Mouse (Mus musculus) neural tube, embryonic 10.5 days (tissue): ENCODE results near the gene Gripap1.
"Not testable (repeated sequence)": the region's sequence is repeated elsewhere in the genome, so short reads cannot be mapped to it uniquely, and the experiment has no call there.

Experiments
- DNase-seq: peaks from one replicate; pipeline ENCODE4 v3.0.0-alpha.2; 2017; ENCODE audit warnings: low spot score; ENCODE audit errors: extremely low spot score

The Gripap1 gene

DNA sequence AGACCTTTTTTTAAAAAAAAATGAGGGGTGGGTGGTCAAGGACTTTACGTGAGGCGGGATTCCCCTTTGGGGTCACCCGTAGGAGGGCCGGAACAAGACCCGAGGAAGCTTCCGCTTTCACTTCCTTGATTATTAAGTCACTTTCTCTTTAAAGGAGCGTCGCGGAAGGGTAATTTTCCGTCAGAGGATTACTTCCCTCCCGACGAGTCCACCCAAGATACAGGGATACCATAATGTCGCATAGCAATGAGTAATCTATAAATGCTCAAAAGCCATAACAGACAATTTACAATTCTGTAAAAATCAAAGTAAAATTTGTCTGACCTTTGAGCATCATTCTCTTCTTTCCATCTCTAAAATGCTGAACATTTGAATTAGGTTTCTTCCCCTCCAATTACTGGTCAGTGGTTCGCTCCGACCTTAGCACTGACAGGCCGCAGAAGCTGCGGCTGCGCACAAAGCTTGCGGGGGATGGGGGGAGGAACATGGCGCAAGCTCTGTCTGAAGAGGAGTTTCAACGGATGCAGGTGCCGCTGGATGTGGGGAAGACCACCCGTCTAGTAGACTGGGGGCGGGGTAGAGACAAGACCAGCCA, at the start of gene Gripap1:
TSS of gene Gripap1 (plus strand) at position 224 of the 595 bp plus-strand sequence.
- DNase-seq: peak; percentile 47

GRCm38 (mm10) chrX:7740082-7740819, 49.3 kb upstream of the Gripap1 start:
- no peak for DNase-seq

GRCm38 (mm10) chrX:7741103-7741502, 48.5 kb upstream of the Gripap1 start:
- DNase-seq: no peak

- DNase-seq: no peak
These were observed 46.1 kb upstream of the Gripap1 start for GRCm38 (mm10) chrX:7743470-7743869.

GRCm38 (mm10) chrX:7744940-7745339, 44.6 kb upstream of the Gripap1 start:
- DNase-seq: no peak

DNA sequence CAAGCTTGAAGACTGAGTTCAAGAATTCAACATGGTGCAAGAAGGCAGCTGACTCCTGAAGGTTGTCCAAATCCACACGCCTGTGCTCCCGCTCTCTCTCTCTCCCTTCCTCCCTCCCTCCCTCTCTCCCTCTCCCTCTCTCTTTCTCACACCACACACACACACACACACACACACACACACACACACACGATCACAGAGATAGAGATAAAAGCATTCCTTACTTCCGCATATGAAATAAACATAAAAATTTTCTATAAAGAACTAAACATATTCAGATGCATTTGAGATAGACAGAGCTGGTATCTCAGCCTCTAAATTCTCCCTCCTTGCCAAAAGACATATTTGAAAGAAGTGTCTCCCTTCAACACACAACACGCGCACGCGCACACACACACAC, 44.1 kb upstream of the Gripap1 start:
- DNase-seq: no peak

DNA sequence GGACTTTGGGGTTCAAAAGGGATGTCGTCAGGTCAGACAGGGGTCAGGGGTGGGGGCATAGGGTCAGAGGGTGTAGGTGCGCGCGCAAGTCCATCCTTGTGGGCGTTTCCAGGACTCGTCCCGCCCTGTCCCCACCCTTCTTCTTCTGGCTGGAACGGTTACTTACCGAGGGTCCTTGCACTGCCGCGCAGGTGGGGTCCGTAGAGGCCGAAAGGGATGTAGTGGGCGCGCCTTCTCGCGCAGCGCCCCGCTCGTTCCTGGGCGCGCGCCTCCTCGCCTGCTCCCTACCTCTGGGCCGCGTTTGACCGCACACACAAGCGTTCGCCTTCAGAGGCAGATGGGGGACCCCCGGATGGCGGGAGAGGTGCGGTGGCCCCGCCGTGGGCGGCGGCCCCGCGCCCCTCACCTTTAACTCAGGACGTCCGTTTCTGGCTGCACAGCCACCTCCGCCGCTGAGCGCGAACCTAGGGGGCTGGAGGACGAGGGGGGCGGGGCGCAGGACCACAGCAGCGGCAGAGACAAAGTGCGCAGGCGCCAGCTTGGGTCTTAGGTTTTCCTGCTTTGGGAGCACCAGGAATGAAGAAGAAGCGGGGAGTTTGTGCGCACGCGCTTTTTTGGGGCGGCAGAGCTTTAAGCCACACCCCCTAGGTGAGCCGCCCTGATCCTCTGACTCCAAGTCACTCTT, 39.0 kb upstream of the Gripap1 start, which contains the start of gene Ccdc120:
TSS of gene Ccdc120 (minus strand) at position 474 of the 685 bp plus-strand sequence.
- peak; percentile 77 for DNase-seq

DNA sequence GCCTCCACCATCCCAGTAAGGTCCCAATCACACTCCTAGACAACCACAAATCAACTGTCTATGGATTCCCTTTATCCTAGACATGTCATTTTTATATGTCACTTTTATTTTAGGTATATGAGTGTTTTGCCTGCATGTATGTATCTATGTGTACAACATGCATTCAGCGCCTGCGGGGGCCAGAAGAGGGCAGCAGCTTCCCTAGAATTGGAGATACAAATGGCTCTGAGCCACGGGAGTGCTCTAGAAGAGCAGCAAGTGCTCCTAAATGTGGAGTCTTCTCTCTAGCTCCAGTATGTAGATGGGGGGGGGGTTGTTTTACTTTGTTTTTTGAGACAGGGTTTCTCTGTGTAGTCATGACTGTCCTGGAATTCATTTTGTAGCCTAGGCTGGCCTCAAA, 35.9 kb upstream of the Gripap1 start:
- DNase-seq: not testable (repeated sequence)

- DNase-seq: peak; percentile 74
These were observed 27.2 kb upstream of the Gripap1 start, which contains the start of gene Tfe3 for GRCm38 (mm10) chrX:7762137-7762920. Gene Tfe3, plus strand, starts transcription at chrX:7762560.

DNA sequence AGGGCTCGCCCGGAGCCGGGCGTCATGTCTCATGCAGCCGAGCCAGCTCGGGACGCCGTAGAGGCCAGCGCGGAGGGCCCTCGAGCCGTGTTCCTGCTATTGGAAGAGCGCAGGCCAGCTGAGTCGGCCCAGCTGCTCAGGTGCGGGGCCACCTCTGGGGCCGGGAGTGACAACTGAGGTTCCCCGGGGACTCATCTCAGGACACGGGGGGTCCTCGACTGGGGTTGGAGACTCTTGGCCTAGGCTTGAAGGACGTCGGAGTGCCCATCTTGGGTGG, 26.7 kb upstream of the Gripap1 start:
- DNase-seq: no peak

GRCm38 (mm10) chrX:7763631-7764393, 25.8 kb upstream of the Gripap1 start:
- peak; percentile 27 for DNase-seq

DNA sequence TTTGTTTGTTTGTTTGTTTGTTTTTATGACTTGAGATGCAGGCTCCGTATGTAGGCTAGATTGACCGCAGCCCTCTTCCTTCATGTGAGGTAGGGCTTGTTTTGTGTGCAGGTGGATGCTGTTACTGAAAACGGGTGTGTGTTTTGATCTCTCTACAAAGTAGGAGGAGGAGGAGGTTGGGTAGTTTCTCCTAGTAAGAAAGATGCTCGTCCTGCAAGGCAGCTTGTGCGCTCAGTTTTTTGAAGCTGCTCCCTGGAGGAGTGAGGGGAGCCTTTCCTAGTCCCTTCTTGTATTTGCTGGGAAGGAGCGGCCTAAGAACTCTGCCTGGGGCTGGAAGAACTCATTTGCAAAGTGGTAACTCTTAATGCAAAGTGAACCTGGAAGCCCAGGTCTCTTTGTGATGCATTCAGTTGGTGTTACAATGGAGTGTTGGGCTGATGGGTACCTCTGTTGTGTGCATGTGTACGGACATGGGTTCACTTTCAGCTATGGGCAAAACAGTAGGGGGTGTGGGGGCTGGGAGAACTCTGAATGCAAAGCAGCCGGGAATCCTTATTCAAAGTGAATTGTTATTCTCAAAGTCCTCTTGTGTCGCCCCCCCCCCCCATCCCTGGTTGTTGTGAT, 24.8 kb upstream of the Gripap1 start:
- DNase-seq: no peak

- no peak for DNase-seq
These were observed 24.3 kb upstream of the Gripap1 start for GRCm38 (mm10) chrX:7765281-7765670.

DNA sequence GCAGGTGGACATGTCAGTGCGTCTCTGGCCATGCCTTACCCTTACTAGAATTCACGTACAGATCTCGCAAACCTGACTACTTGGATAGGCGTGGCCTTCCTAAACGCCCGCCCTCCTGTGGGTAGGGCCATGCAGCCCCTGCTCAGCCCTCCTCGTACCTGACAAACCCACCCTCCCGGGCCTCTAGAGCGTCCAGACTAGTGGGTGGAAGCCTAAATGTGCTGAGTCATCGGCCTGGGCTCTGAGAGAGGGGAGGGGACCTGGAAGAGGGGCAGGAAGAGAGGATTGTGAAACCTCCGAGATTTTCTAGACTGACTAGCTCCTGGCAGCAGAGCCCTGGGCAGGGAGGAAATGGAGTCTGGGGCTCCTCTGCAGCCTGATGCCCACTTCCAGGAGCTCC, 23.8 kb upstream of the Gripap1 start:
- peak; percentile 23 for DNase-seq

GRCm38 (mm10) chrX:7769302-7770017, 20.1 kb upstream of the Gripap1 start:
- no peak for DNase-seq

DNA sequence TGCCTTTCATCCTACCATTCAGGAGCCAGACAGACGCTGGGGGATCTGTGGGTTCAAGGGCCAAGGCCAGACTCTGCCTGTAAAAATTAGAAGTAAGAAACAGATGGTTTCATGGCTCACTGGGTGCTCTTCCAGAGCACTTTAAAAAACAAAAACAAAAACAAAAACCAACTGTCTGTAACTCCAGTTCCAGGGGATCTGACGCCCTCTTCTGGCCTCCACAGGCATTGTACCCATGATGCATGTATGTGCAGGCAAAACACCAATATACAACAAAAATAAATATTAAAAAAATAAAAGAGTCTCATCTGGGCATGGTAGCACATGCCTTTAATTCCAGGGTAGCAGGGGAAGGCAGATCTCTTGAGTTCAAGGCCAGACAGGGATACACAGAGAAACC, 16.8 kb upstream of the Gripap1 start:
- DNase-seq: no peak

DNA sequence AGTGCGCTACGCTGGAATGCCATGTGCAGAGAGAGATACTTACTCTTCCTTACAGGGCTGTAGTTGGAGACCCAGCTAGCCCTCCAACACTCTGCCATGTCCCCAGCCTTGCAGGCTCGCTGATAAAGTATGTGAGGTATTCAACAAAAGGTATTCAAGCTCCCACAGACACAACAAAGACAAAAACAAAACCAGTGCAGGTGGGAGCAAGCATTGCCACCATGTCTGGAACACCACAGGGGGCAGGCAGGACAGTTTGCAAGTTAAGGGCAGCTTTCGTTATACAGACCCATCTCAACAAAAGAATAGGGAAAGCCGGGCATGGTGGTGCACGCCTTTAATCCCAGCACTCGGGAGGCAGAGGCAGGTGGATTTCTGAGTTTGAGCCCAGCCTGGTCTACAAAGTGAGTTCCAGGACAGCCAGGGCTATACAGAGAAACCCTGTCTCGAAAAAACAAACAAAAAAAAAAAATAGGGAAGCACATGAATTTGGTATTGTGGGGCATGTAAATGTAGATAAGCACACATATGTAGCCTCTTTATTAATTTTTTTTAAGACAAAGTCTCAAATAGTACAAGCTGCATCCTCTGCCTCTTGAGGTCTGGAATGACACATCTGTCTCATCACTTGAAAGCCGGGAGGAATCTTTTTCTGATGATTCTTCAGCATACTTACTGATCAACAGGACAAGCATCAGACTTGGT, 13.9 kb upstream of the Gripap1 start:
- no peak for DNase-seq

DNA sequence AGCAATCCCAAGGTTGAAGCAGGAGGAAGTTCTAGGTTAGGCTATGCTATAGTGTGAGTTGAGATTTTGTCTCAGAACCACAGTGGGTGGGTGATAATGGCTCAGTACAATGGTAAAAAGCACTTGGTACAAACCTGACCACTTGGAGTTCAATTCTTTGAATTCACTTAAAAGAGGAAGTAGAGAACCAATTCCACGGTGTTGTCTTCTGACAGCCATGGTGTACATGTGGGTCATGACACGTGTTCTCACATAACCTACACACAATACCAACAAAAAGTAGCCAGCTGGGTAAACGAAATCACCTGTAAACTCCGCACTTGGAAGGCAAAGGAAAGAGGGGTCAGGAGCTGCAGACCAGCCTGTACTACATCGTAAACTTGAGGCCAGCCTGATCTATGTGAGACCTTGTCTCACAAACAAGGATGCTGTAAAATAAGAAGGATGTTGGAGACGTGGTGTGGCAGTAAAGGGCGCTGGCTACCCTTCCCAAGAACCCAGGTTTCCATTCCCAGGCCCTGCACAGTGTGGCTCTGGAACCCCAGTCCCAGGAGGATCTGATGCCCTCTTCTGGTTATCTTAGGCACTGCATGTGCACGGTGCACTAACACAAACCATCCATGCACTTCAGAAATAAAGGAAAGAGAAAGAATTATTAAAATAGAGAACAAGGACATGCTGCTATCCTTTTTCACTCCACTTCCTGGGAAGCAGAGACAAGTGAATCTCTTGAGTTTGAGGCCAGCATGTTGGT, 13.1 kb upstream of the Gripap1 start:
- DNase-seq: peak; percentile 47
